Mouse (Mus musculus) lung, postnatal 0 days (tissue): ENCODE results near the gene Slc16a6. TPM values are rescaled to one million over a fixed set of nuclear protein-coding genes. Genes with fewer than 3 reads are reported as not detected.
"Not testable (repeated sequence)": the region's sequence is repeated elsewhere in the genome, so short reads cannot be mapped to it uniquely, and the experiment has no call there.

Source experiments
- ATAC-seq: fragments of 200-750 bp; cut with Nextera tagmentation; 2 replicates; pipeline ENCODE4 v1.8.0; 2017; ENCODE audit warnings: moderate library complexity
- DNase-seq: peaks from one replicate; pipeline ENCODE4 v3.0.0-alpha.2; 2016; ENCODE audit warnings: low spot score
- H3K27ac ChIP-seq: fragments of 300-500 bp; sonication (generic); 2 replicates; pipeline ENCODE4 v1.5.1; 2014; ENCODE audit warnings: antibody characterized with exemption, mild to moderate bottlenecking, low read length, mixed read lengths
- H3K27me3 ChIP-seq: fragments of 300-500 bp; sonication (generic); replicated peaks from 2 replicates; pipeline ENCODE4 v1.6.1; 2014; ENCODE audit warnings: low read length, mixed read lengths; ENCODE audit not compliant: insufficient read depth
- H3K36me3 ChIP-seq: fragments of 300-500 bp; sonication (generic); 2 replicates; pipeline ENCODE4 v1.6.1; 2014; ENCODE audit warnings: low read length, mixed read lengths; ENCODE audit not compliant: insufficient read depth
- H3K4me1 ChIP-seq: fragments of 300-500 bp; sonication (generic); 2 replicates; pipeline ENCODE4 v1.6.1; 2014; ENCODE audit warnings: antibody characterized with exemption, low read depth, low read length, mixed read lengths; ENCODE audit not compliant: insufficient read depth
- H3K4me2 ChIP-seq: fragments of 300-500 bp; sonication (generic); replicated peaks from 2 replicates; pipeline ENCODE4 v1.6.1; 2014; ENCODE audit warnings: low read depth, mild to moderate bottlenecking, low read length, moderate library complexity, mixed read lengths
- H3K4me3 ChIP-seq: fragments of 300-500 bp; sonication (generic); 2 replicates; pipeline ENCODE4 v1.5.1; 2014; ENCODE audit warnings: low read depth, low read length
- H3K9ac ChIP-seq: fragments of 300-500 bp; sonication (generic); replicated peaks from 2 replicates; pipeline ENCODE4 v1.6.1; 2014; ENCODE audit warnings: low read depth, mild to moderate bottlenecking
- H3K9me3 ChIP-seq: fragments of 300-500 bp; sonication (generic); 2 replicates; pipeline ENCODE4 v1.6.1; 2016; ENCODE audit warnings: low read length, mixed read lengths
- CTCF ChIP-seq: IDR thresholded peaks from 2 replicates; pipeline ENCODE4 v1.5.1; 2016; ENCODE audit warnings: antibody characterized with exemption, mild to moderate bottlenecking
- EP300 ChIP-seq: IDR thresholded peaks from 2 replicates; pipeline ENCODE4 v1.6.1; 2016; ENCODE audit warnings: antibody characterized with exemption, mild to moderate bottlenecking, control low read depth
- WGBS: fragments of 180-500 bp; shearing (Covaris S2); extraction: QIAGEN DNeasy Blood & Tissue Kit; methylation state at CpG from one replicate; pipeline ENCODE4 v1.1.7; 2014; 5-methylcytosine and 5-hydroxymethylcytosine counted together
- polyA plus RNA-seq: library from polyadenylated mRNA; unstranded; fragments of >200 nt; fragmentation: Nextera tagmentation; extraction: Ambion mirVana; gene quantifications from 2 replicates; pipeline ENCODE4 v1.2.1, GENCODE M21; 2015

The Slc16a6 gene
- polyA plus RNA-seq, 1 experiment from 2014 or later = 2.3 TPM

DNA sequence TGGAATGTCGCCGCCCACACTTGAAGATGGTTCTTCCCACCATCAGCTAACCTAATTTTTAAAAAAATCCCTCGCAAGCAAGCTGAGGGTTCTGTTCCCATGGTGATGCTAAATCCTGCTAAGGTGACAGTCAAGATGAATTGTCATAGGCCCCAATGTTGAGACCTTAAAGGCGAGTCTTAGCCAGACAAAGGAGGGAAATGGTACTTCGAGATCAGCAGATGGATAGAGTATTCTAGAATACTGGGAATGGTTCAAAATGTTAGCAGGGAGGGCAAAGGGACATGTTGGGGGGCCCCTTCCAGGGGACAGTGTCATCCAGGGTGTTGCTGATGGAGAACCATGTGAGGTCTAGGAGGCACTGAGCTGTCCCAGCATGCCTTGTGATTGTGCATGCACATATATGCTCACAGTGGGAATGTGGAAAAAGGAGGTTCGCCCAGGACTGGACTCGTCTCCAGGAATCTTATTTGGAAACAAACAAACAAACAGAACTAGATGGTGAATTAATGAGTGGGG lies 23.1 kb upstream of the Slc16a6 start:
- DNase-seq = no peak
- Histone ChIP-seq H3K27me3 (no peaks in the 10 kb centered on the region), H3K9ac (no peak overlapping the region), H3K4me1 (peaks cover 11% of the 10 kb centered on the region; the same call in 1 of the 2 replicates), H3K27ac (no peak overlapping the region), H3K9me3 (no peaks in the 10 kb centered on the region), H3K36me3 (no peaks in the 10 kb centered on the region), H3K4me3 (no peak overlapping the region), H3K4me2 (no peak overlapping the region)
- 46% methylated on average over 7 of the region's 7 CpGs for WGBS
- no peak for ATAC-seq
- TF ChIP-seq CTCF (no peak), EP300 (no peak)

DNA sequence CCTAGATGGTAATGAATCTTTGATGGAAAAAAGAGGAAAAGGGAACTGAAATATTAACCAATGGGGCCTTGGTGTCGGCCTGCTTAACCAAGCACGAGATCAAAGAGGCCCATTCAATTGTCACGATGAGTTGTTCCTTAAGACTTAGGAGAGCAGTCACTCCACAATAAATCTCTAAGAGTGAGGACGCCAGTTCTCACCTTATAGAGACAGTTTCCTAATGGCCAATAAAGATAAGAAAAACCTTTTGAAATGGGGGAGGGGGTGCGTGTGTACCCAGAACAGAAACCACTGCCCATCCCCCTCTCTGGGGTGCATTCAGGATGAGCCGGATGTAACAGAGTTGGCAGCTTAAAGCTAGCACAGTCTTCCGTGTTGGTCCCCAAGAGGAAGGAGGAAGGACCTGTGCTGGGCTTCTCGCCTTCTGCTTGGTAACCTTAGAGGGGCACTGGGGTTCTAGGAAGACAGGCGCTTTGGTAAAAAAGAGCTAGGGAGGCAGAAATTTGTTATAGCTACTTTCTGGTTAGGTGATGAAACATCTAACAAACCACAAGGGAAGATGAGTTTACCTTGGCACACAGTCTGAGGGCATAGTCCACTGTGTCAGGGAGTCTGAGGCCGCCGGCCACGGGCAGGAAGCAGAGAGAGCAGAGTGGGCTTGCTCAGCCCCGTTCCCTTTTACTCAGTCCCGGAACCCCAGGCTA lies 22.5 kb upstream of the Slc16a6 start:
- Histone ChIP-seq H3K9ac (no peak overlapping the region), H3K27ac (no peak overlapping the region), H3K9me3 (no peaks in the 10 kb centered on the region), H3K4me3 (no peak overlapping the region), H3K4me1 (peaks cover 11% of the 10 kb centered on the region; the same call in 1 of the 2 replicates), H3K4me2 (no peak overlapping the region), H3K27me3 (no peaks in the 10 kb centered on the region), H3K36me3 (no peaks in the 10 kb centered on the region)
- 18% methylated on average over 14 of the region's 14 CpGs for WGBS
- DNase-seq (peak; percentile 28), ATAC-seq (peak; percentile 44; the same call in 1 of the 2 replicates)
- TF ChIP-seq CTCF (no peak), EP300 (no peak)

DNA sequence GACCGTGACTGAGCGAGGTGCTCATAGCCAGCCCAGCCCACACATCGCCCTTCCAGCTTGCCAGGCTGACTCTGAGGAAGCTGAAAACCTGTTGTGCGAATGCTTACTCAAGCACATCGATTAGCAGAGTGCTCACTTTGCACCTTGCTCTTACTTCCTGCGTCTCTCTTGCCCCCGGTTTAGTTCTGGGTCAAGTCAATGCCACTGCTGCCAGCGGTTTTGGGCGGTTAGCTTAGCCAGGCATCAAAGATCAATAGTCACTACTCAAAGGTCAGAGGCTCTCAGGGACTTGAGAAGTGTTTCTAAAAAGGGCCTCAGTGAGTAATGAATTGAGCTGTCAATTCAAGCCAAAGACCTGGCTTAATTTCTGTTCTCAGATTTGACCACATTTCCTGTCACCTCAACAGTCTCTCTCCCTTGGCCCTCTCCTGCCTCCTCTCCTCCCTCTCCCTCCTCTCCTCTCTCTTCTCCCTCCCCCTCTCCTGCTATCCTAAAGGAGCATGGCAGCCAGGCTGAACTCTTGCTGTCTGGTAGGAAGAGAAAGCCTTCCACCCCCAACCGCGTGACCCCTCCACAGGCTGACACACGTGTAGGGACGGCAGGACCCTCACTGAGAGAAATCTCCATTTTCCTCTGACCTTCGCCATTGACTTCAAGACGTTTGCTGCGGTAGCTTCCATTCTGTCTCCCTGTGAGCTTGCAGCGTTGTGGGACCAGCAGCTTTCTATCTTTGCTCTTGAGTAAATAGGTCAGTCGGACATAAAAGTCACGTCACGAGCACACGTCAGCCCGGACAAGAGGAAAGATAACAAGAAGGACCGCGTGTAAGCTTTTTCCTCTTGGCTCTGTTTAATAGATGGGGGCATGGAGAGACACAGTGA lies 21.7 kb upstream of the Slc16a6 start:
- Histone ChIP-seq H3K9me3 (no peaks in the 10 kb centered on the region), H3K36me3 (no peaks in the 10 kb centered on the region), H3K4me2 (no peak overlapping the region), H3K27ac (no peak overlapping the region), H3K4me1 (peaks cover 11% of the 10 kb centered on the region; the same call in 1 of the 2 replicates), H3K27me3 (no peaks in the 10 kb centered on the region), H3K4me3 (no peak overlapping the region), H3K9ac (no peak overlapping the region)
- TF ChIP-seq CTCF = no peak
- TF ChIP-seq EP300 = no peak
- DNase-seq (peak; percentile 6), ATAC-seq (peak; percentile 30; the same call in 1 of the 2 replicates)
- 29% methylated on average over 24 of the region's 24 CpGs for WGBS

DNA sequence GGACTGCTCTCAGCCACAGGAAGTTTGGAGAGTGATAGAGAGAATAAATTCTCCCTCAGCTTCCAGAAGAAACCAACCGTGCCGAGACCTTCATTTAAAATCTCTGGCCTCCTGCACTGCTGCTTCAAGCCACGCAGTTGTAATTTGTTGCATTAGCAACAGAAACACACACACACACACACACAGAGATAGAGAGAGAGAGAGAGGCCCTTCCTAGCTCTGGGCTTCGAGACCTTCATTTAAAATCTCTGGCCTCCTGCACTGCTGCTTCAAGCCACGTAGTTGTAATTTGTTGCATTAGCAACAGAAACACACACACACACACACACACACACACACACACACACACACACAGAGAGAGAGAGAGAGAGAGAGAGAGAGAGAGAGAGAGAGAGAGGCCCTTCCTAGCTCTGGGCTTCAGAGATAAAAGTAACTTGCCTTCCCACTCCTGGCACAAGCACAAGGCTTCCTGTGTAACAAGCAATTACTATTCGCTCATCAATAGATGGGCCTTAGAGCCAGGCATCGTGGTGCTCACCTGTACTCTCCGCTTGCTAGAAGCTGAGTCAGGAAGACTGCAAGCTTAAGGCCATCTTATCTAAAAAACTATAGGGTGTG lies 19.6 kb upstream of the Slc16a6 start:
- not testable (repeated sequence) for H3K4me2 ChIP-seq, H3K4me3 ChIP-seq, ATAC-seq, H3K27me3 ChIP-seq, H3K9ac ChIP-seq, H3K9me3 ChIP-seq, H3K27ac ChIP-seq, DNase-seq, H3K36me3 ChIP-seq
- peaks cover 11% of the 10 kb centered on the region; the same call in 1 of the 2 replicates for H3K4me1 ChIP-seq
- WGBS = 61% methylated on average over 8 of the region's 8 CpGs

DNA sequence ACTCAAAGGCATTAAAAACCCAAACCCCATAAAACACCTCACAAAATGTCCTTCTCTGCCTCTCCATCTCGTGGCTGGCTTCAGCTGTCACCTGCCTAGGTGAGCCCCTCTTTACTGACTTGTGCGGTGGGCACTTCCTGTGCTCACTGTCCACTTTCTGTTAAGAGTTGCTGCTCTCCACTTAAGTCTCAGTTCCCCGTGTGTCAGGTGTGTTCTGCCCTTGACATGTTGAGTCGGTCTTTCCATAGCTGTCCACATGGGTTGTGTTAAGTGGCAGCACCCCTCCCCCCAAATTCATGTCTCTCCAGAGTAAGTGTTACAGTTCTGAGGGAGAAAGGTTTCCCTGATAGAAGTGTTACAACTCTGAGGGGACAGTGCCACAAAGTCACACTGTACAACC lies 18.4 kb upstream of the Slc16a6 start:
- Histone ChIP-seq H3K9ac (no peak overlapping the region), H3K36me3 (no peaks in the 10 kb centered on the region), H3K27me3 (no peaks in the 10 kb centered on the region), H3K9me3 (no peaks in the 10 kb centered on the region), H3K27ac (no peak overlapping the region), H3K4me3 (no peak overlapping the region), H3K4me1 (peaks cover 11% of the 10 kb centered on the region; the same call in 1 of the 2 replicates), H3K4me2 (no peak overlapping the region)
- no peak for TF ChIP-seq CTCF
- TF ChIP-seq EP300 = no peak
- WGBS = 67% methylated on average over 4 of the region's 4 CpGs
- no peak for DNase-seq
- ATAC-seq = no peak

DNA sequence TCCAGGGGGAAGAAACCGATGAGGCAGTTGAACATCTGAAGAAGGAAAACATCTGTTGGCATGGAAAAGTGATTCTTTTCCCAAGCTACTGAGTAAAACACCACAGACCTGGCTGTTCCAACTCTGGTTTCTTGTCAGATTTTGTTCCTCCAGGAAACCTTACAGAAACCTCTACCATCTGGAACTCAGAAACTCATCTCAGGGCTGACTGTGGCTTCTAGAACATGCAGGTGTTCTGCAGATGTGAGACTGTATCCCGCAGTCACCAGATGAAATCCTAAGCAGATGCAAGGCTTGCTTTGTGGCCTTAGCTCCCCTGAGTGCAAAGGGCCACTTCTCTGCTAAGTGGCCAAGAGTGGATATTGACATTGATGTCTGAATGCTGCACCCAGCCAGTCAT lies 16.4 kb upstream of the Slc16a6 start:
- ATAC-seq = no peak
- Histone ChIP-seq H3K36me3 (no peaks in the 10 kb centered on the region), H3K27ac (no peak overlapping the region), H3K4me1 (no peaks in the 10 kb centered on the region), H3K4me2 (no peak overlapping the region), H3K4me3 (no peak overlapping the region), H3K27me3 (no peaks in the 10 kb centered on the region), H3K9ac (no peak overlapping the region), H3K9me3 (no peaks in the 10 kb centered on the region)
- WGBS = 76% methylated on average over 2 of the region's 2 CpGs
- no peak for TF ChIP-seq CTCF
- TF ChIP-seq EP300 = no peak
- DNase-seq = no peak
